Mouse (Mus musculus) heart, postnatal 25 days (tissue): ENCODE measurements around the gene Asap2. TPM values are rescaled to one million over a fixed set of nuclear protein-coding genes. Genes with fewer than 3 reads are reported as not detected.
A peak's percentile ranks its signal among the peaks of the same experiment; 100 is the strongest.

Source experiments
- DNase-seq: peaks from one replicate; pipeline ENCODE4 v3.0.0; 2022; ENCODE audit warnings: low spot score
- intact Hi-C: fragments of 180-260 bp; cut with DNase I; formaldehyde crosslinking; loops from one replicate; pipeline ENCODE4 v1.15.1; 2025
- total RNA-seq, 2 experiments: library from RNA; stranded (reverse); gene quantifications; 2 replicates each; pipeline ENCODE4 v1.2.3; 2021

Asap2 gene
- total RNA-seq, 2 experiments from 2014 or later: 11.8 to 12.2 TPM

DNA sequence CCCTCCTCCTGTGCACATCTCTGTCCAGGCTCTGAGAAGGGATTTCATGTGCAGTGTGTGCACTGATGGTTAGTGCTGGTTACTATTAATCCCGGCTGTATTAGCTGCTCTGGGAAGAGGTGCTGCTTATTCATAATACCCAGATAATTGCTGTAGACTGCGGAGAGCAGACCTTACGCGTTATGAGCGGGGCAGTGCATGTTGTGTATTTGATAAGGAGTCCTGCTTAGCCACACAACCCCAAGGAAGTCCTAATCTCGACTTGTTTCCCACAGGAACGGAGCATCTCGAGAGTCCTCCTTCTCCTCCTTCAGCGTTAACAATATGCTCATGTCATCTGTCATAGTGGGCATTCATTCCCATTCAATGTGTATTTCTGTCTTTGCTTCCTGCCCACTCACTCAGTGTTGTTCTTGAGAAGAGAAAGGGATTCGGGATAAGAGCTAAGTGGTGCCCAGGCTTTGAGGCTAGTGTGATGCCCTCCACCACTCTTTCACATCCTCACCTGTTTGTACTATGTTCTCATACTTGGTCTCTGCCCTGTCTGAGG, 140.1 kb downstream of the Asap2 start:
- no peak for DNase-seq
- intact Hi-C loops: no loop called here

DNA sequence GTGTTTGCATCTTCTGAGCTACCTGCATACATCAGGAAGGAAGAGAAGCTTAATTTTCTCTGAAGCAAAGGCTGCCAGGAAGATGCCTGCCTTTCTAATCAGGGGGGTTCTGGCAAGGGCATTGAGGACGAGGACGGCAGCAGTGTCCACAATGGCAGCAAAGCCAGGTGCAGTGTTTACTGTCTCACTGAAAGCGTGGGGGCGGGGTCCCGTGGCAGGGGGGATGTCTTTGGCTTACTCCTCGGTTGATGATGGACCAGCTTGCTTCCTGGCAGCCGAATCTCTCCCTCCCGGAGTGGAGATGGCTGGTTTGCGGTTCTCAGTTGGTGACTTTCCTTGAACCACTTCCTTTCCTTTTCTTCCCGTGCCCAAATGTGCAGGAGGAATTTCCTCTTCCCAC, 142.3 kb downstream of the Asap2 start:
- no peak for DNase-seq
- intact Hi-C loops: no loop called here

- no peak for DNase-seq
- intact Hi-C loops: no loop called here
Observed at GRCm38 (mm10) chr12:21133031-21133430, 142.8 kb downstream of the Asap2 start.

- no peak for DNase-seq
- intact Hi-C loops: loop anchor here (2.0 kb wide), 1 partner anchor 15 kb away; no protein-coding TSS in a partner anchor
Observed at GRCm38 (mm10) chr12:21133972-21134859, 144.0 kb downstream of the Asap2 start.

- peak; percentile 43 for DNase-seq
- intact Hi-C loops: loop anchor here (2.0 kb wide), 1 partner anchor 17 kb away; no protein-coding TSS in a partner anchor
Observed at GRCm38 (mm10) chr12:21135651-21136461, 145.6 kb downstream of the Asap2 start.

- peak; percentile 31 for DNase-seq
- intact Hi-C loops: no loop called here
Observed at GRCm38 (mm10) chr12:21136462-21136751, 146.1 kb downstream of the Asap2 start.

- intact Hi-C loops: loop anchor here (2.0 kb wide), 1 partner anchor 27 kb away; no protein-coding TSS in a partner anchor
- no peak for DNase-seq
Observed at GRCm38 (mm10) chr12:21139560-21139959, 149.3 kb downstream of the Asap2 start.

DNA sequence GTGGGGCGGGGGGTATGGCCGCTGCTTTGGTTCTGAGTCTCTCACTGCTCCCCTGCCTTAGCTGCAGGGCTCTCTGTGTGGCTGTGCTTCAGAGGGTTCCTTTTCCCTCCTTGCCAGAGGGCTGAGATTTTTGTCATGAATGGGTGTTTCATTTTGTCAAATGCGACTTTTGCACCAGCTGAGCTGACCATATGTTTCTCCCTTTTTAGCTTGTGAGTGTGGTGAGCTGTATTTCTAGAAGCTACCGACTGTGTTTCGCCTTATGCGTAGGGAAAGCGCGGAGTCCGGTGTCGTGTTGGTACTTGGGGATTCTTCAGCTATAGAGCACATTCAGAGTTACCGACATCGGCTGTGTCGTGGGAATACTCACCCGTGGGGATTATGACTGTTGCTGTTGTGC, 149.9 kb downstream of the Asap2 start:
- DNase-seq: no peak
- intact Hi-C loops: no loop called here

GRCm38 (mm10) chr12:21140741-21141308, 150.6 kb downstream of the Asap2 start:
- DNase-seq: no peak
- intact Hi-C loops: no loop called here

- no peak for DNase-seq
- intact Hi-C loops: no loop called here
Observed at GRCm38 (mm10) chr12:21141691-21142300, 151.5 kb downstream of the Asap2 start.

GRCm38 (mm10) chr12:21142489-21143254, 152.4 kb downstream of the Asap2 start:
- no peak for DNase-seq
- intact Hi-C loops: no loop called here

DNA sequence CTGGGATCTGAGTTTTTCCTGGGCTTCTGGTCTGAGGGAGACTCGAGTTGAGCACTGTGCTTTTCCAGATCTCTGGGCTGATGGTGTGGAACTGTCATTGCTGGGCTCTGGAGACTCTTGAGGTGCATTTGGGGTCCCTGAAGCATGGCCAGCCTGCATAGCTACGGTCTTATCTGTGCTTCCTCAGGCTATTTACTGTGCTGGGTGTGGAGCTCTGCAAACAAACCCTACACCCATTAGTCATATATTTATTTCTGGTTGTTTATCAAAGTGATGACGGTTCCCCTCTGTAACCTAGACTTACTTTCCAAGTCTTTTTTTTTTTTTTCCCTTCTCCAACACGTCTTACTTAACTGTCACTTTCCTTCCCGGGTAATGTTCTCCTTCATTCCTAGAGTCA, 154.3 kb downstream of the Asap2 start:
- no peak for DNase-seq
- intact Hi-C loops: no loop called here

DNA sequence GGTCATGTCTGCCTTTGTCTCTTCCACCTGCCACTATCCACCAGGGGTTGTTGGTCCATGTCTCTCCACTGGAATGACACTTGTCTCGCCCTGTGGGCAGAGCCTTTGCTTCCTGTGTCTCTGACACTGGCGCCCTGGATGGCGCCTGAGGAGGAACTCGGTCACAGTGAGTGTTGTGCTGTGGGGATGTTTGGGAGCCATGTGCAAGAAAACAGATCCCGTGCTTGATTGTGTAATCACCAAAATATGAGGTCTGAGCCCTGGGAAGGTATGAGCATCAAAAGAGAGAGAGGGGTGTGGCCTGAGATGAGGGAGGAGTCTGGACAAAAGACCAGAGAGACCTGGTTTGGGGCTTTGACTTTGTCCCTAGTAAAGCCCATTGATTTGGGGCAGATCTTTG, 154.8 kb downstream of the Asap2 start:
- intact Hi-C loops: no loop called here
- DNase-seq: no peak

DNA sequence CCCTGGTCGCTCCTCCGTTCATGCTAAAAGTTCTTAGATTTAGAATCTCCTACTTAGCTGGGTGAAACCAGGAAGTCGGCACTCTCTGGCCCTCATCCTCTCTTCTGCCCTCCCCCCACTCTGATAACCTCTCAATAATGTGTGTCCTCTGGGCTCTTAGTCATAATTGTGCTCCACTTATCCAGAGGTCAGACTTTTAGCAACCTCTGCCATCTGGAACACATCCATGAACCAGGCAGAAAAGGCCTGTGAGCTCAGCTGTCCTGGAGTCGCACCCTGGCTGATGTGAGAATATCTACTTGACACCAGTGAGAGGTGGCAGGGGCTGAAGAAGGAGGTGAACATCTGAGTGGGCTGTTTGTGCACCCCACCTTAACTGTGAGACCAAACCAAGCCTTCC, 156.6 kb downstream of the Asap2 start:
- no peak for DNase-seq
- intact Hi-C loops: no loop called here

- intact Hi-C loops: no loop called here
- no peak for DNase-seq
Observed at GRCm38 (mm10) chr12:21153279-21153707, 163.0 kb downstream of the Asap2 start.

DNA sequence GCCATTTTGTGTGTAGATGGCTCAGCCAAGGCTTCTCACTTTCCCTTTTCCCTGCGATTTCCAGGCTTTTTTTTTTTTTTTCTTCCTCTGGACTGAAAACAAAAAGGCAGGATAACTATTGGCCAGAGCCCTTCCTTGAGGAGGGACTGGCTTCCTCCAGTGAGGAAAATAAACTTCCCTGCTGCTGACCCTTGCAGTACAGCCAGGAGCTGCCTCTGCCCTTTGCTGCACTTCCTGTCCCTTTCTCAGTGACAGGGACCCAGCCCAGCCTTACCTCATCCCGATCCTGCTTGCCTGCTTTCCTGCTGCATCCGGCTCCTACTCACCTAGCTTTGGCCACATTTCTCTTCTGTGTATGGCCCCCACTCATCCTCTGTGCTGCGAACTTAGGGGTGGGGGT, 164.8 kb downstream of the Asap2 start:
- peak; percentile 55 for DNase-seq
- intact Hi-C loops: loop anchor here (5.0 kb wide), 1 partner anchor 52 kb away; no protein-coding TSS in a partner anchor

GRCm38 (mm10) chr12:21159304-21159703, 169.0 kb downstream of the Asap2 start:
- no peak for DNase-seq
- intact Hi-C loops: loop anchor here (5.0 kb wide), 1 partner anchor 48 kb away; no protein-coding TSS in a partner anchor

- no peak for DNase-seq
- intact Hi-C loops: no loop called here
Observed at GRCm38 (mm10) chr12:21160327-21160828, 170.1 kb downstream of the Asap2 start.

- no peak for DNase-seq
- intact Hi-C loops: no loop called here
Observed at GRCm38 (mm10) chr12:21161841-21162240, 171.6 kb downstream of the Asap2 start.
